Comparison of ENCODE assay signal across 16 mouse cellular contexts in genomic region chrX:152279384-152279783, GRCm38 (mm10).
"Had no signal": no experiment of that assay in that cellular context is flagged by ENCODE, and none has a peak within 500 bp of the region (broad histone marks: within the 10 kb centered on the region; RNA-seq: fewer than 3 reads in every experiment).

No protein-coding gene starts in this region.

- H3K9ac ChIP-seq: neural tube, embryonic 13.5 days; neural tube, embryonic 15.5 days; stomach, embryonic 15.5 days had no signal

- H3K9me3 ChIP-seq: neural tube, embryonic 13.5 days; neural tube, embryonic 15.5 days; stomach, embryonic 15.5 days had no signal

- H3K27me3 ChIP-seq: neural tube, embryonic 13.5 days; stomach, embryonic 15.5 days had no signal

- H3K4me2 ChIP-seq: neural tube, embryonic 13.5 days; neural tube, embryonic 15.5 days; stomach, embryonic 15.5 days had no signal

- H3K4me1 ChIP-seq: neural tube, embryonic 13.5 days; neural tube, embryonic 15.5 days; stomach, embryonic 15.5 days had no signal

- DNase-seq: retina, postnatal 1 day; right cerebral cortex, adult 18-20 months; right cerebral cortex, postnatal 14 days; right cerebral cortex, postnatal 25 days; right cerebral cortex, postnatal 4 days; spleen, adult 18-20 months; thymus, adult 18-20 months; thymus, adult 2 months; thymus, postnatal 14 days; thymus, postnatal 25 days; thymus, postnatal 36 days; thymus, postnatal 4 days had no signal

- H3K27ac ChIP-seq: neural tube, embryonic 13.5 days; neural tube, embryonic 15.5 days; stomach, embryonic 15.5 days; stomach, postnatal 0 days had no signal

- H3K4me3 ChIP-seq: neural tube, embryonic 13.5 days; neural tube, embryonic 15.5 days; stomach, embryonic 15.5 days had no signal
